Mouse (Mus musculus): ENCODE measurements around the gene Tssk2.

GRCm38 (mm10) chr16:17892606-17893005 lies 5.8 kb upstream of the Tssk2 start:
- no peak for TF ChIP-seq CTCF (IDR thresholded peaks at IDR 0.05; ENCODE audit: borderline replicate concordance, extremely low read depth, insufficient read depth, insufficient read length)
- TF ChIP-seq POLR2A (IDR thresholded peaks at IDR 0.05; ENCODE audit: borderline replicate concordance, extremely low read depth, insufficient read depth, insufficient read length, poor library complexity, severe bottlenecking) = no peak
